Mouse (Mus musculus) neutrophil, adult 83 days (primary cell): ENCODE results near the gene Erg28. TPM values are rescaled to one million over a fixed set of nuclear protein-coding genes. Genes with fewer than 3 reads are reported as not detected.

ENCODE experiments used
- total RNA-seq, 2 experiments: library from RNA; stranded (reverse); gene quantifications; one replicate each; pipeline ENCODE4 v1.2.4; 2023

The Erg28 gene
- 10 to 100 TPM; 15.3 to 17.8 TPM for total RNA-seq

GRCm38 (mm10) chr12:85824438-85825264 lies at the start of gene Erg28, which contains the start of gene Ttll5:
Erg28 (minus strand) TSS chr12:85824550.
Ttll5 (plus strand) TSS chr12:85824659.

Other genes starting within 250 kb of the Erg28 start
- 10 to 100 TPM; 66.3 to 84.9 TPM for gene Jdp2, start 225.5 kb downstream of the Erg28 start, total RNA-seq
- 10 to 100 TPM; 13.8 to 16.4 TPM for gene Batf, start 137.9 kb downstream of the Erg28 start, total RNA-seq
- gene Flvcr2, start 78.0 kb downstream of the Erg28 start, total RNA-seq, result under 1 TPM in 1 of 2 experiments, not detected in 1; 0.39 TPM
- gene Ttll5, start 109 bp upstream of the Erg28 start, total RNA-seq, result 10 to 100 TPM in 1 of 2 experiments, 1 to 10 TPM in 1; 9.9 to 13.6 TPM